Mouse (Mus musculus): ENCODE data around the gene Klhl24. TPM values are rescaled to one million over a fixed set of nuclear protein-coding genes. Genes with fewer than 3 reads are reported as not detected.
"Not testable (repeated sequence)": the region's sequence is repeated elsewhere in the genome, so short reads cannot be mapped to it uniquely, and the experiment has no call there.

Gene Klhl24
- 100 to 1,000 TPM; 132 to 195 TPM for total RNA-seq (2021)
- long read RNA-seq, experiment 1, partial matches to known transcripts: 0 of 13 reads
- long read RNA-seq, experiment 1, other reads (novel, unspliced or antisense): 13 of 13 reads
- long read RNA-seq, experiment 2, full-length matches to known transcripts: 8 of 33 reads
- long read RNA-seq, experiment 2, partial matches to known transcripts: 5 of 33 reads
- long read RNA-seq, experiment 2, other reads (novel, unspliced or antisense): 20 of 33 reads

- DNase-seq: peak; percentile 94
These were observed at the start of gene Klhl24 for GRCm38 (mm10) chr16:20097069-20097710. TSS of gene Klhl24 (plus strand) at chr16:20097542.

- no peak for DNase-seq
These were observed 44.7 kb upstream of the Klhl24 start for GRCm38 (mm10) chr16:20052655-20053054.

GRCm38 (mm10) chr16:20072770-20073169 is 24.6 kb upstream of the Klhl24 start:
- no peak for DNase-seq

GRCm38 (mm10) chr16:20076675-20077074 is 20.7 kb upstream of the Klhl24 start:
- no peak for DNase-seq

GRCm38 (mm10) chr16:20080271-20080670 is 17.1 kb upstream of the Klhl24 start:
- DNase-seq: no peak

GRCm38 (mm10) chr16:20084623-20085022 is 12.7 kb upstream of the Klhl24 start:
- DNase-seq: no peak

GRCm38 (mm10) chr16:20085250-20085905 is 12.0 kb upstream of the Klhl24 start:
- no peak for DNase-seq

- DNase-seq: no peak
These were observed 10.4 kb upstream of the Klhl24 start for GRCm38 (mm10) chr16:20086976-20087375.

- no peak for DNase-seq
These were observed 7.7 kb upstream of the Klhl24 start for GRCm38 (mm10) chr16:20089636-20090035.

GRCm38 (mm10) chr16:20090921-20091575 is 6.3 kb upstream of the Klhl24 start:
- peak; percentile 76 for DNase-seq

- no peak for DNase-seq
These were observed 1.4 kb upstream of the Klhl24 start for GRCm38 (mm10) chr16:20095966-20096365.

GRCm38 (mm10) chr16:20097711-20098374 is 501 bp downstream of the Klhl24 start:
- peak; percentile 97 for DNase-seq

- DNase-seq: no peak
These were observed 1.0 kb downstream of the Klhl24 start for GRCm38 (mm10) chr16:20098375-20098727.

- DNase-seq: no peak
These were observed 1.7 kb downstream of the Klhl24 start for GRCm38 (mm10) chr16:20098866-20099629.

- DNase-seq: no peak
These were observed 9.7 kb downstream of the Klhl24 start for GRCm38 (mm10) chr16:20106996-20107395.

- no peak for DNase-seq
These were observed 11.6 kb downstream of the Klhl24 start for GRCm38 (mm10) chr16:20108961-20109360.

GRCm38 (mm10) chr16:20112649-20113048 is 15.3 kb downstream of the Klhl24 start:
- peak; percentile 25 for DNase-seq

- no peak for DNase-seq
These were observed 18.7 kb downstream of the Klhl24 start for GRCm38 (mm10) chr16:20116069-20116468.

- not testable (repeated sequence) for DNase-seq
These were observed 29.1 kb downstream of the Klhl24 start for GRCm38 (mm10) chr16:20126319-20126883.

GRCm38 (mm10) chr16:20130397-20130796 is 33.1 kb downstream of the Klhl24 start:
- no peak for DNase-seq

Data from gastrocnemius, postnatal 25 days (tissue).